Mouse (Mus musculus) brain, embryonic 18.5 days (tissue): ENCODE measurements around the gene Wdfy2.

Source experiments
- DNase-seq: peaks from one replicate; pipeline ENCODE4 v3.0.0-alpha.2; 2012; ENCODE audit warnings: low read depth, low spot score

Gene Wdfy2

GRCm38 (mm10) chr14:62928101-62928541, 90.6 kb downstream of the Wdfy2 start:
- no peak for DNase-seq

GRCm38 (mm10) chr14:62935361-62935760, 97.9 kb downstream of the Wdfy2 start:
- DNase-seq = no peak

DNA sequence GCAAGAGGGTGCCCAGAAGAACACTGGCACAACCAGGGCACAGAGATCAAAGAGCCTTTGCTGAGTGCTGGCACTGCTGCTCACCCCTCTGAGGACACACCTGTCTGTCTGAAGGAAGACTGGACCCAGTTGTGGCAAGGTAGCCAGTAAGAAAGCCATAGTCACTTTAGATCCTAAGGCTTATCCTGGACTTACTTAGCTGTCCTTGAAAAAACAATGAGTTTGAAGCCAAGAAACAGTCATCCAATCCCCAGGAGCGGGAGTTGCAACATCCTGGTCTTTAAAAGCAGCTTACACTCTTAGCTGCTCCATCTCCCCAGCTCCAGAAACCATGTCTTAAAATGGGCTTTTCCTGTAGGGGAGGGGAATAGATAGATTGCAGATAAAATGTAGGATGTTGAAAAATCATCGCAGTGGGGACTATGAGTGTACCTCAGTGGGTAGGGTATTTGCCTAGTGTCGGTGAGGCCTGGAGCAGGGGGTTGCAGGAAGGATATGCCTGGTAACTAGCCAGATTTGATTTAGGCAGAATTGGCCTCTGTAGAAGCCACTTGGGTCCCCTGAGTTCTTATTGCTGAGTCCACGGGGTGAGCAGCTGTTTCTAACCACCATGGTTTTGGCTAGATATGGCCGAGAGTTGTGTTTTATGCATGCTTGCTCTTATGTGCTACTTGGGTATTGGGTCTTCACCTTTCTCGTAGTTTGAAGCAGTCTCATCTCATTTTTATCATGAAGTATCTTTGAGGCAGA, 99.3 kb downstream of the Wdfy2 start:
- DNase-seq = no peak

GRCm38 (mm10) chr14:62937675-62938074, 100.2 kb downstream of the Wdfy2 start:
- no peak for DNase-seq

- DNase-seq = no peak
These were observed 102.0 kb downstream of the Wdfy2 start for GRCm38 (mm10) chr14:62939435-62939834.

GRCm38 (mm10) chr14:62940383-62941074, 103.1 kb downstream of the Wdfy2 start:
- no peak for DNase-seq

GRCm38 (mm10) chr14:62946794-62947193, 109.3 kb downstream of the Wdfy2 start:
- DNase-seq = no peak

DNA sequence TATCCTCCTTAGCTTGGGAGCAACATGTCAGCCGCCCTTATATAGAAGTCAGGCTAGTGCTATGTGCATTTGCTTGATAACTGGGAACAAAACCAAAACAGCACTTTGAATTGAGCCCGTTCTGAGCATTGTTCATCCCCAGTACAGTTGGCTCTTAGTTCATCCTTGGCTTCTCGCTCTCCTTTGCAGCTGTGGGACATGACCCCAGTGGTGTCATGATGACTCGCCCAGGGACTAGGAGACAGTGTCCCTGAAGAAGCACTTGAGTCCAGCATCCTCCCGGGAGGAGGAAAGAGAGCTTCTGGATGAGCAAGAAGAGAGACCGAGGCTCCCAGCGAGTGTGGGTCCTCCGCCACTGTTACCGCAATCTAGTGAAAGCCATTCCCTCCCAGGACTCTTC, 118.6 kb downstream of the Wdfy2 start:
- DNase-seq = no peak

DNA sequence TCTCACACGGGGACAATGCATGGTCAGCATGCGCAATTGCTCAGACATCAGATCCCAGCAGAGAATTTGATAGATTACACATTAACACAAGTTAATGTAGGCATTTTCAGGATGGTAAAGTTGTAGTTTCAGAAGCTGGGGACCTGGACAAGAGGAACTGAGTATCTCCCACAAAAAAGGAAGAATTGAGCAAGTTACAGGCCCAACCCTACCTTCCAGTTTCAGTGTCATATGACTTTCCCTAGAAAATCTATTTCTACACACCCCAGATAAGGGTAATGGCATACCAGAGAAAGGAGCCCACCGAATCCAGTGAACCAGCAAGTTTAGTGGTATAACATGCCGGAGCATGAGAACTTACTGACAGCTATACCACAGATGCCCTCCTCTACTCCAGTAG, 126.2 kb downstream of the Wdfy2 start:
- no peak for DNase-seq

DNA sequence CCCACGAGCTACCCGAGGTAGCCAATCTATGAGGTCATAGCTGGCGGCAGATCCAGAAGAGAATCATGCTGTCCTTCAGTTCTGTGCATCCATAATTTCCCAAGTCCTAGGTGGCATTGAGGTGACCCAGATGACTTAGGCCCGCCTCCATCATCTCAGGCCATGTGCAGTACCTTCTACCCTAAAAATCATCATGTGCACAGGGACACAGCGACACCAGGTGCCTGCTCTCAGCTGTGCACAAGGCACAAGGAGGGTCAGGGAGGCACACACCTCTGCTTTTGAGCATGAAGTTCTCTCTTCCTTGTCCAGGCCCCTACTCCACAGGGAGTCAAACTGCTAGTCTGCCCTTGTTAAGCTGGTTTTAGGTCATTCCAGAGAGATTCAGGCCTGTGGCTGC, 127.9 kb downstream of the Wdfy2 start:
- no peak for DNase-seq

DNA sequence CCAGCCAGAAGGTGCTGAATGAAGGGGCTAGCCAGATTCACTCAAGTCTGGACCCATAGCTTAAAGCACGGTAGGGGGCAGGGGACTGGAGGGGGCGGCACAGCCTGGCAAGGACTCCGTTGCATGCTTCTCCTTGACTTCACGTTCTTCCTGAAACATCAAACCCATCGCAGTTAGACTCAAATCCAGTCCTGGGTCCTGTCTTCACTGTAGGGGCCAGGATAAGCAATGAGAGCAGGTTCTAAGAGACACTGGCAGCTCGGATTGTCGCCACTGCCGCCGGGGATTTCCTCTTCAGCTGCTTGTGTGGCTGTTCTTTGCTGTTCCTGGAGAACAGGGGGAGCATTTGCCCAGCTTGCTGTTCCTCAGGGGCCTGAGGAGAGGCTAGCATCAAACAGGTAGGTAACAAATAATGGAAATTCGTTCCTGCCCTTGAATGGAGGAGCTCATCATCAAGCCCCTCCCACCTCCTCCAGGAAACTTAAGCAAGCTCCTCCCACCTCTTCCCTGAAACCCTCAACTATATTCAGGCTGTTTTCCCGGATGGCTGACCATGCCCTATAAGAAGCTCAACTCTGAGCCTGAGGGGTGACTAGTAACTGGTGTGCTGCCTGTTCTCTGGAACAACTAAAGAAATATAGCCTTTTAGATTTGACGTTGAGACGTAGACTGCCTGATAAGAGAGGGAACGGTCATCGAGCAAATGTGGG, 128.5 kb downstream of the Wdfy2 start:
- DNase-seq = no peak

DNA sequence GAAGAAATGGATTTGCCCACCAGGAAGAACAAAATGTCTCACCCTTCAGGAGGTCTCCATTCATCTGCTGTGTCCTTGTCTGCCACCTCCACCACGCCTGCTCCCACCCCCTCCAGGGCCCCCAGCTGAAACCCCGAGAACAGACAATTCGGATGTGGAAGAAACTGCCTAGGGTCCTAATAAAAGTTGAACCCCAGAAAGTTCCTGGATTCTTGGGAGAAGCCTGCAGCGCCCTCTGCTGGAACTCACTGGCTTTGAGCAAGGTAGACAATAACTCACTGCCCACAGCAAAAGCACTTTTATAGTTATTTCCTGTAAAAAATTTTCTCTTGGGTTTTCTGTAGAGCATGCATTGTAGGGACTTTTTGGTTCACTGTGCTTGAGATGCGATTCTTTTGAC, 137.6 kb downstream of the Wdfy2 start:
- no peak for DNase-seq

GRCm38 (mm10) chr14:62979815-62980214, 142.3 kb downstream of the Wdfy2 start:
- no peak for DNase-seq

- no peak for DNase-seq
These were observed 146.9 kb downstream of the Wdfy2 start, which contains the start of gene Defb48 for GRCm38 (mm10) chr14:62984410-62984809. Gene Defb48, minus strand, starts transcription at chr14:62984510.

- no peak for DNase-seq
These were observed 153.8 kb downstream of the Wdfy2 start for GRCm38 (mm10) chr14:62991271-62991670.

- DNase-seq = no peak
These were observed 154.5 kb downstream of the Wdfy2 start for GRCm38 (mm10) chr14:62991849-62992510.

DNA sequence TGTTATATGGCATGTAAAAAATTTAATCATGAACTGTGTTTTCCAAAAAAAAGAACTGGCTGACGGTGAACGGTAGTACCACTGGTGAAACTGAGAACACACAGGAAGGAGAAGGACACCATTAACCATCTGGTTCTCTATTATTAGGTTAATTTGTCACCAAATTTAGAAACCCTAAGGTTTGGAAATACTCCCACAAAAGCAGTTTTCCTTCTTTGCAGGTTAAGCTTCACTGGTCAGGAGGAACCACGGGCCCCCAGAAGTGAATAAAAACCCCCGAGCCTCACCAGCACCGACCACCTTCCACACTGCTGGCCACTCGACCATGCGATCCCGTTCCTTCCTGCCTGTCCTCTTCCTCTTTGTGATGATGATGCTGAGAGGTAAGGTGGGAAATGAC, 160.3 kb downstream of the Wdfy2 start, which contains the start of gene Defb47:
Defb47 (plus strand) TSS at position 301 of the 400 bp plus-strand sequence.
- no peak for DNase-seq

DNA sequence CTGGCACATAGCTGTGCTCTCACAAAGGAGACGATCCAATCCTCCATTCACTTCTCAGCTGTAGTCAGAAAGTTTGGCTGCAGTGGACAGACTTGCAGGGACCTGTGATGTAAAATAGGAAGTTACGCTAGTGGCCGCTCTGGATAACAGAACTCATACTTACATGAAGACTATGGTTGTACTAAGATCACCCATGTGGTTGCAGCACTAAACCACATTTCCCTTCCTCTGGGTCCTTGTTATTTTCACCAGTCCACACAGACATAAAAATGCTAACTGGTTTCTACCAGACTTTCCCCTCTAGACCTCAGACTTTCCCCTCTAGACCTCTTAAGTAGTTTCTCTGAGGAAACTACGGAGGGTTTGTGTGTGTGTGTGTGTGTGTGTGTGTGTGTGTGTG, 161.5 kb downstream of the Wdfy2 start:
- no peak for DNase-seq

DNA sequence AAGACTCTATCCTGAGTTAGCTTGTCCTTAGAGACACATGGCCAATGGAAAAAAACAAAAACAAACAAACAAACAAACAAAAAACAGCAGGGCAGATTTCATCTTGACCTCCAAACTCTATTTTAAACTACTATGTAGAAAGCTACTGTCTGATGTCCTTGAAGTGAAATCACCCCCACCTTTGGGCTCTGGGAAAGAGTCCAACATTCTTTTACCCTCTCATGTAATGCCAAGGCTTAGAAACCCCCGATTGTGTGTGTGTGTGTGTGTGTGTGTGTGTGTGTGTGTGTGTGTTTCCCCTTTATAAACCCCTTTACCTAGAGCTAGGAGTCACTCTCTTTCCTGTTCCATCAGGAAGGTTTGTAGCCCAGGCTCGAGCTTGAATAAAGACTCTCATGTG, 165.1 kb downstream of the Wdfy2 start:
- no peak for DNase-seq
